Mouse (Mus musculus) ovary, postnatal 14 days (tissue): ENCODE data around the gene E130309D02Rik.

Experiments used
- DNase-seq: peaks from one replicate; pipeline ENCODE4 v3.0.0; 2022; ENCODE audit warnings: low spot score

The E130309D02Rik gene

GRCm38 (mm10) chr5:143309916-143310315, 5.2 kb downstream of the E130309D02Rik start:
- DNase-seq, result no peak

- no peak for DNase-seq
Measured at GRCm38 (mm10) chr5:143308825-143309224, 6.3 kb downstream of the E130309D02Rik start.

GRCm38 (mm10) chr5:143304251-143304650, 10.9 kb downstream of the E130309D02Rik start:
- DNase-seq, result no peak

- no peak for DNase-seq
Measured at GRCm38 (mm10) chr5:143301296-143301695, 13.9 kb downstream of the E130309D02Rik start.

- peak; percentile 45 for DNase-seq
Measured at GRCm38 (mm10) chr5:143299686-143300085, 15.5 kb downstream of the E130309D02Rik start.

- no peak for DNase-seq
Measured at GRCm38 (mm10) chr5:143298391-143298790, 16.8 kb downstream of the E130309D02Rik start.

DNA sequence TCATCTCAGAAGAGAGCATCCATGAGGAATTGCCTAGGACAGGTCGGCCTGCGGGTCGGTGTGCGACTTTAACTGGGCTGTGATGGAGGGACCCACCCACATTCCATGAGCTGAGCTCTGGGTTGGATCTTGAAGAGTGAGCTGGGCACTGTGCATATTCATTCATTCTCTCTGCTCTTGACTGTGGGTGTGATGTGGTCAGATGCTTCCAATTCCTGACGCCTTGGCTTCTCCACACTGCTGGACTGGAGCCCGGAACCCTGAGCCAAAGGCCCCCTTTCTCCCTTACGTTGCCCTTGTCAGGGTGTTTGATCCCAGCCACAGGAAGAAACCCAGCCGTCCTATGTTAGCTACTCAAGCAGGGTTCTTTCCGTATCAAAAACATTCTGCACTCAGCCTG, 17.2 kb downstream of the E130309D02Rik start:
- DNase-seq, result no peak

DNA sequence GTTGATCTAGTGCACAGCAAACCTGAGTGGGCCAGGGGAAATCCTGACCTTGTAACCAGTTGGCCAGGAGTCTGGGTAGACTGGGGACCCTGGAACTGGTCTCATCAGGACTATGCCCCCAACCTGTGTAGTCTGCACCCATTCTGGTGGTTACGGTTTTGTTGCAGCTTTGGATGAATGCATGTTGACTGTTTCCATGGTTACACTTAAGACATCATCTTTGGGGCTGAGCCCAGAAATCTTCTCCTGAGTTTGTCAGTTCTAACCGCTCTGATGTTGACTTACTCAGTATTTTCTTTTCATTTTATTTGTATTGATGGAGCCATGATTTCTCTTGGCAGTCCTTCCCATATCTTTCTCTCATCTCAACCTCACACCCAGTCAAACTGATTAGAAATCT, 19.8 kb downstream of the E130309D02Rik start:
- no peak for DNase-seq

GRCm38 (mm10) chr5:143294862-143295261, 20.3 kb downstream of the E130309D02Rik start:
- DNase-seq, result no peak

- no peak for DNase-seq
Measured at GRCm38 (mm10) chr5:143293404-143293803, 21.8 kb downstream of the E130309D02Rik start, which contains the start of gene Zfp853. TSS of gene Zfp853 (minus strand) at chr5:143293623.

DNA sequence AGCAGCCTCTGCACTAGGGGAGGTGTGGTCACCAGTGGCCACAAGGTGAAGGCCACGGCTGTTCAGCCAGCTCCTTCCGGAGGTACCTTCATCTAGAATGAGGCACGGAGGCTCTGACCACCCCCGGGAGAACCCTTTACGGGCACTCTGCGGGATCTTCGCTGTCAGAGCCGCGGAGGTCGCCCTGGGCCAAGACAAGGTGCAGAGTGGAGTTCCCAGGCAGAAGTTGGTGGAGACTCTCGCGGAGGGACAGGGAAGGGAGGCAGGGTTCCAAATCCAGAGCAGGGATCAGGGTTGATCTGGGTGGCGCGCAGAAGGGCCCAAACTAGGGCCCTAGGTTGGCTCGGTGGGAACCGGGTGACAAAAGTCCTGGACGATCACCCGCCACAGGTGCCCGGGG, 22.3 kb downstream of the E130309D02Rik start:
- no peak for DNase-seq

DNA sequence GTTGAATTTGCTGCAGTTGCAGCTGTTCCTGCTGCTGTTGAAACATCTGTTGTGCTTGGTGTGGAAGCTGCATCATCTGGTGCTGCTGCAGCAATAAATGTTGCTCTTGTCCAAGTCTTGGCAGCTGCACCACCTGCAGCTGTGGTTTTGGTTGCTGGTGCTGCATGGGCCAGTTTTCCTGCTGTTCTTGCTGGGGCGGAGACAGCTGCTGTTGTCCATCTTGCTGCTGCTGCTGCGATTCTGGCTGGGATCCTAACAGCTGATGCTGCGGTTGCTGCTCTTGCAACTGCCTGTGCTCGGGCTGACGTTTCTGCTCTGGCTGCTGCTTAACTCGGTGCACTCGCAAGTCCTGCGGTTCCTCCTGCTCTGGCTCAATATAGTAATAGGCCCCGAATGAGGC, 25.9 kb downstream of the E130309D02Rik start:
- no peak for DNase-seq

- no peak for DNase-seq
Measured at GRCm38 (mm10) chr5:143288378-143288911, 26.7 kb downstream of the E130309D02Rik start.

GRCm38 (mm10) chr5:143287774-143288328, 27.3 kb downstream of the E130309D02Rik start:
- DNase-seq, result no peak

DNA sequence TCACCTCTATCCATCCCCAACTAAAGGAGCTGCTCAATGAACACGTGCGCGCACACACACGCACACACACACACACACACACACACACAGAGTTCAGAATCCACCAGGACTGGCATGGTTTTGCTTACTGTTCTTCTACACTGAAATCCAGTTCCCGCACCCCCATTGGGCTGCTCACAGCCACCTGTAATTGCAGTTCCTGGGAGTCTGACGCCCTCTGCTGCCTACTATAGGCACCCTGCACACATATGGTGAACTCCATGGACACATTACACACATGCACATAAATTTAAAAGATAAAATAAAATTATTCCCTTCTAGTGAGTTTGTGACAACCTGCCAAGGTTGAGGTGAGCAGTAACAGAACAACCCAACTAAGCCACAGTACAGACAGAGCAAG, 30.4 kb downstream of the E130309D02Rik start:
- DNase-seq, result no peak

- DNase-seq, result no peak
Measured at GRCm38 (mm10) chr5:143279247-143279646, 35.9 kb downstream of the E130309D02Rik start.

GRCm38 (mm10) chr5:143275761-143276160, 39.4 kb downstream of the E130309D02Rik start:
- DNase-seq, result no peak

DNA sequence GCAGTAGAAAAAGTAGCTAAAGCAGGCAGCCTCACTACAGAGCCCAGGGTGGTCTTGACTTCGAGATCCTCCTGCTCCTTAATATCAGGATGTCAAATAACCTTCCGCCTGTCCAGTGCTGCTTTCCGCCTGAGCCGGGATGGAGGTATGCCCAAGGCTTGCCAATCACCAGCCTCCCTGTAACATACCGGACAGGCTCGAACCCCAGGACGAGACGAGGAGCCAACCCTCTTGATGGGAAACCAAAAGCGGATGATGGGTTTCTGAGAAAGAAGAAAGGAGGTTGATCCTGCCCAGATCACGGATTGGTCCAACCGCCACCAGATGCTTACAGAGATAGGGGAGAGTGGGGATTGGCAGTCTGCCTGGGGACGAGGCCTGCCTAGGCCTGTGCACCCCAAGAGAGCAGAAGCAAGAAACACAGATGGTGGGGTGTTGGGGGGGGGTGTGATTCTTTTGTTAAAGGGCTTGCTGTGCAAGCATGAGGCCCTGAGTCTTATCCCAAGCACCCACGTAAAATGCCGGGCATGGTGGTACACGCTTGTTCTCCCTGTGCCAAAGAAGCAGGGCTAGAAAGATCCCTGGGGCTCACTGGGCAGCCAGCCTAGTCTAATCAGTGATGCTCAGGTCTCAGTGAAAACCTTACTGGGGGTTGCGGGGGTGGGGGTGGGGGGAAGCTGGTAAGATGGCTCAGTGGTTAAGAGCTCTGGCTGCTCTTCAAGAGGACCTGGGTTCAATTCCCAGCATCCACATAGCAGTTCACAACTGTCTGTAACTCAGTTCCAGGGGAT, 42.4 kb downstream of the E130309D02Rik start:
- no peak for DNase-seq

DNA sequence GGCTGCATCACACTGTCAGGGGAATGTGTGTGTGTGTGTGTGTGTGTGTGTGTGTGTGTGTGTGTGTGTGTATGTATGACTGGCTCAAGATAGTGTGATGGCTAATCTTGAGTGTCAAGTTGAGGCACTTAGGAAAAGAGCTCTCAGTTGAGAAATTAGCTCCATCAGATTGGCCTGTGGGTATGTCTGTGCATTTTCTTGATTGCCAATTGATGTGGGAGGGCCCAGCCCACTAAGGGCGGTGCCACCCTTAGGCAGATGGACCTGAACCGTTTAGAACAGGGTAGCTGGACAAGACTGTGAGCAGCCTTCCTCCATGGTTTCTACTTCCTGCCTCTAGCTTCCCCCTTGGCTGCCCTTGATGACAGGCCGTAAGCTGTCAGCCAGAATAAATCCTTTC, 43.1 kb downstream of the E130309D02Rik start:
- DNase-seq, result no peak

- DNase-seq, result no peak
Measured at GRCm38 (mm10) chr5:143271642-143272041, 43.5 kb downstream of the E130309D02Rik start.

- DNase-seq, result no peak
Measured at GRCm38 (mm10) chr5:143270151-143270519, 45.0 kb downstream of the E130309D02Rik start.

- DNase-seq, result peak; percentile 62
Measured at GRCm38 (mm10) chr5:143269363-143270150, 45.6 kb downstream of the E130309D02Rik start, which contains the start of gene Zfp316. TSS of gene Zfp316 (minus strand) at chr5:143270022.

GRCm38 (mm10) chr5:143268985-143269362, 46.2 kb downstream of the E130309D02Rik start:
- no peak for DNase-seq
